Mouse (Mus musculus): Measurements from ENCODE around the gene Atp2b4. TPM values are rescaled to one million over a fixed set of nuclear protein-coding genes. Genes with fewer than 3 reads are reported as not detected.
A peak's percentile ranks its signal among the peaks of the same experiment; 100 is the strongest.

Gene Atp2b4
- polyA plus RNA-seq, 1 experiment: 4.9 TPM

DNA sequence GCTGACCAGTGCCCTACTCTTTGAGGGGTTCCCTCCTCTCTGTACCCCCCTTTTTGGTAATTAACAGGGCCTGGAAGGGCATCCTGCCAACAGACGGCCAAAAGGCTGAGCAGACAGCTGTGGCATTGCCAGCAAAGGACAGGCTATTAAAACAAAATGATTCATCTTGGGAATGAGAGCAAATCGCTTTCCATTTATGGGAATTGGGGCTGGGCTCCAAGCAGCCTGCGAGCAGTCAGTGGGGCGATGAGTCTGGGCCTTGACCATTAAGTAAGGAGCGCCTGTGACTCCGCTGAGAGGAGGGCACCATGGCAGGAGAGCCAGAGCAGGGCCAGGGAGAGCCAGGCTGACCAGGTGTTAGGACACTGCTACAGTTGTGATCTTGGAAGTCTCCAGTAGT lies 33.5 kb upstream of the Atp2b4 start:
- Histone ChIP-seq H3K4me3 (ENCODE audit: insufficient read depth, low read depth, low read length) (no peak overlapping the region), H3K4me1 (ENCODE audit: control insufficient read depth, insufficient read depth, low read length) (peaks cover 6% of the 10 kb centered on the region; the same call in 1 of the 2 replicates), H3K27ac (ENCODE audit: insufficient read depth, low read depth, low read length) (no peak overlapping the region), H3K27me3 (replicated peaks; ENCODE audit: control insufficient read depth, insufficient read depth, low read length) (no peaks in the 10 kb centered on the region), H3K36me3 (ENCODE audit: control insufficient read depth, insufficient read depth, low read length) (no peaks in the 10 kb centered on the region)
- TF ChIP-seq POLR2A (IDR thresholded peaks at IDR 0.05; ENCODE audit: low read depth, low read length) (no peak), CTCF (conservative IDR thresholded peaks at IDR 0.05; ENCODE audit: insufficient read depth, insufficient read length, low read depth, low read length) (no peak)
- DNase-seq: peak; percentile 44
- 46% methylated on average over 6 of the region's 6 CpGs for WGBS

DNA sequence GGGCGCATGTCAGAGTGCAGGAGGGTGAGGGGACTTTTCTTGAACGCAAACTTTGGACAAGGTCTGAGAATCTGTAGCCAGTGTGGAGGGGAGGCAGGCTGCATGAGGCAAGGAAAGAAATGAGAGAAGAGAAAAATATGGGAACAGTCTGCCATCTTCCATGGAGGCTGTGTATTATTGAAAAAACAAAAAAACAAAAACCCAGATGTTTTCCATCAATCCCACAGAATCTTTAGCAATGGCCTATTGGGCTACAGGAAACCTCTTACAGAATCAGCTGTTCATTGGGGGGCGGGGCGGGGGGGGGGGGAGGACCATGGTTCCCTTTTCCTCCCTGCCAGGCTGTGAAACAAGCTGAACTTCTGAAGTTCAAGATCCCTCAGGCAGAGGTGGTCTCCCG lies 31.9 kb upstream of the Atp2b4 start:
- peaks cover 6% of the 10 kb centered on the region; the same call in 1 of the 2 replicates for H3K4me1 ChIP-seq (ENCODE audit: control insufficient read depth, insufficient read depth, low read length)
- H3K27ac ChIP-seq (ENCODE audit: insufficient read depth, low read depth, low read length): no peak overlapping the region
- WGBS: 66% methylated on average over 5 of the region's 5 CpGs
- no peak for TF ChIP-seq CTCF (conservative IDR thresholded peaks at IDR 0.05; ENCODE audit: insufficient read depth, insufficient read length, low read depth, low read length)
- no peak for TF ChIP-seq POLR2A (IDR thresholded peaks at IDR 0.05; ENCODE audit: low read depth, low read length)
- H3K27me3 ChIP-seq (replicated peaks; ENCODE audit: control insufficient read depth, insufficient read depth, low read length): no peaks in the 10 kb centered on the region
- no peak overlapping the region for H3K4me3 ChIP-seq (ENCODE audit: insufficient read depth, low read depth, low read length)
- no peaks in the 10 kb centered on the region for H3K36me3 ChIP-seq (ENCODE audit: control insufficient read depth, insufficient read depth, low read length)
- DNase-seq: no peak

DNA sequence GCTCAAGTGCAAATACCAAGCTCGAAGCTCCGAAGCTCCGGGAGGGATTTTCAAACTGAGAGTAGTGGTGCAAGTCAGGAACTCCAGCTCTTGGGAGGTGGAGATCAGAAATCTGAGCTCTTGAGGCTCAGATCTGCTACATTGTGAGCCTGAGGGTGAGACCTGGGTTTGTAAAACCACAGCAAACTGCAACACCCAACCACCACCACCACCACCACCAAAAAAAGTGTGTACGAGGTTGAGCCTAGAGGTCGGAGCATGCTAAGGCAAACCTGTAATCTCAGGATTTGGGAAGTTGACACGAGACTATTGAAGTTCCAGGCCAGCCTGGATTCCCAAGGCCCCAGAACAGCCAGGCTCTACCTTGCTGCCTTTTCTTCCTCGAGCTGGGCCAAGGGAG lies 25.4 kb upstream of the Atp2b4 start:
- no peak overlapping the region for H3K4me3 ChIP-seq (ENCODE audit: insufficient read depth, low read depth, low read length)
- H3K36me3 ChIP-seq (ENCODE audit: control insufficient read depth, insufficient read depth, low read length): no peaks in the 10 kb centered on the region
- no peak for TF ChIP-seq POLR2A (IDR thresholded peaks at IDR 0.05; ENCODE audit: low read depth, low read length)
- TF ChIP-seq CTCF (conservative IDR thresholded peaks at IDR 0.05; ENCODE audit: insufficient read depth, insufficient read length, low read depth, low read length): no peak
- no peak overlapping the region for H3K27ac ChIP-seq (ENCODE audit: insufficient read depth, low read depth, low read length)
- no peak for DNase-seq
- 76% methylated on average over 7 of the region's 7 CpGs for WGBS
- H3K27me3 ChIP-seq (replicated peaks; ENCODE audit: control insufficient read depth, insufficient read depth, low read length): no peaks in the 10 kb centered on the region
- H3K4me1 ChIP-seq (ENCODE audit: control insufficient read depth, insufficient read depth, low read length): no peaks in the 10 kb centered on the region

DNA sequence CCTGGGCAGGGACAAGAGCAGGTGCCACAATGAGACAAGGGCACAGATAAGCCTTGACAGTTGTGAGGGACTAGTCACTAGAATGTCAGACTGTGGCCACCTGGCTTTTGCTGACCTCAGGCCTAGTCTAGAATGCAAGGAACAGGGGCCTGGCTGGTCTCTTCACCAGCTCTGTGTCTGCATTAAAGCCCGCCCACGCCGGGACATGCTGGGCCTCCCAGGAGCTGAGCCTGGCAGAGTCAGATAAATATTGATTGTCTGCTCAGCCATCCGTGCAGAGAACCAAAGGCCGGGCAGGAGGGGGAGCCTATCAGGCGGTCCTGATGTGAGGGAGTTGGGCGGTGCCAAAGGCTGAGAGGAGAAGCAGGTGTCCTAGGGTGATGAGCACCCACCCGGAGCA lies 24.7 kb upstream of the Atp2b4 start:
- H3K27me3 ChIP-seq (replicated peaks; ENCODE audit: control insufficient read depth, insufficient read depth, low read length): no peaks in the 10 kb centered on the region
- TF ChIP-seq CTCF (conservative IDR thresholded peaks at IDR 0.05; ENCODE audit: insufficient read depth, insufficient read length, low read depth, low read length) (no peak), POLR2A (IDR thresholded peaks at IDR 0.05; ENCODE audit: low read depth, low read length) (no peak)
- no peak overlapping the region for H3K4me3 ChIP-seq (ENCODE audit: insufficient read depth, low read depth, low read length)
- WGBS: 44% methylated on average over 8 of the region's 8 CpGs
- DNase-seq: no peak
- no peaks in the 10 kb centered on the region for H3K4me1 ChIP-seq (ENCODE audit: control insufficient read depth, insufficient read depth, low read length)
- no peaks in the 10 kb centered on the region for H3K36me3 ChIP-seq (ENCODE audit: control insufficient read depth, insufficient read depth, low read length)
- H3K27ac ChIP-seq (ENCODE audit: insufficient read depth, low read depth, low read length): no peak overlapping the region

DNA sequence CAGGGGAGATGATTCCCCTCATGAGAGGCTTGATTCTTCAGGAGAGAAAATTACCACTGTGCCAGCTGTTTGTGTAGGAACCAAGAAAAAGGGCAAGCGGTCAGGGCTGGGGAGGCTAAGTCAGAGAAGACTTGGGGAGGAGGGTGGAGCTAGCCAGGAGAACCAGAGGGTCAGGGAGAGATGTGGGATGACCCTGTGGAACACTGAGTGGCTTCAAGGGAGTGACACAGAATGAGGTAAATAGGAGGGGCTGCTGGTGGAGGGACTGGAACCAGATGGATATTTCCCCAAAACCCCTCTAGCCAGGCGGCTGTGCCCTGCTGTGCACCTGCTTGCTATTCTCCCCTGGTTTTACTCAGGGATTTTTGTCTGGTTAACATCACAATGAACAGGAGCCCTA lies 24.3 kb upstream of the Atp2b4 start:
- H3K4me1 ChIP-seq (ENCODE audit: control insufficient read depth, insufficient read depth, low read length): no peaks in the 10 kb centered on the region
- H3K27me3 ChIP-seq (replicated peaks; ENCODE audit: control insufficient read depth, insufficient read depth, low read length): no peaks in the 10 kb centered on the region
- no peak overlapping the region for H3K27ac ChIP-seq (ENCODE audit: insufficient read depth, low read depth, low read length)
- TF ChIP-seq POLR2A (IDR thresholded peaks at IDR 0.05; ENCODE audit: low read depth, low read length): no peak
- TF ChIP-seq CTCF (conservative IDR thresholded peaks at IDR 0.05; ENCODE audit: insufficient read depth, insufficient read length, low read depth, low read length): no peak
- no peak overlapping the region for H3K4me3 ChIP-seq (ENCODE audit: insufficient read depth, low read depth, low read length)
- H3K36me3 ChIP-seq (ENCODE audit: control insufficient read depth, insufficient read depth, low read length): no peaks in the 10 kb centered on the region
- no peak for DNase-seq
- WGBS: 94% methylated on average over 2 of the region's 2 CpGs

DNA sequence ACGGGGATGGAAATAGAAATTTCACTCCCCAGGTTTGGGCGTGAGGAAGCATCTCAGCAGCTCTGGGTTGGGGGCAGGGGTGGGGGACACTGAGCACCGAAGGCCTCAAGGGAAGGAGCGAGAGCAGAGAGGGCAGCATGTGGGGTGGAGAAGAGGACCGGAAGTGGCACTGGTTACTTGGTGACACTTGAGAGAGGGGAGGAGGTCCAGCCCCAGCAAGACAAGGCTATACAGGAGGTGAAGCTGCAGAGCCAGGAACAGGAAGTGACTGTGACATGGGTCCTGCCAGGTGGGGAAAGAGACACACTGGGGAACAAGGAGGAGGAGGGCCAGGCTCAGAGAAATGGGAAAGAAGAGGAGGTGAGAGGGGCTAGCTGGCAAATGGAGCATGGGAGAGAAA lies 20.3 kb upstream of the Atp2b4 start:
- no peak for TF ChIP-seq POLR2A (IDR thresholded peaks at IDR 0.05; ENCODE audit: low read depth, low read length)
- no peak for TF ChIP-seq CTCF (conservative IDR thresholded peaks at IDR 0.05; ENCODE audit: insufficient read depth, insufficient read length, low read depth, low read length)
- DNase-seq: no peak
- 64% methylated on average over 5 of the region's 5 CpGs for whole genome bisulfite sequencing
- H3K4me3 ChIP-seq (ENCODE audit: insufficient read depth, low read depth, low read length): no peak overlapping the region
- H3K27ac ChIP-seq (ENCODE audit: insufficient read depth, low read depth, low read length): no peak overlapping the region
- H3K36me3 ChIP-seq (ENCODE audit: control insufficient read depth, insufficient read depth, low read length): no peaks in the 10 kb centered on the region
- H3K4me1 ChIP-seq (ENCODE audit: control insufficient read depth, insufficient read depth, low read length): no peaks in the 10 kb centered on the region
- H3K27me3 ChIP-seq (replicated peaks; ENCODE audit: control insufficient read depth, insufficient read depth, low read length): no peaks in the 10 kb centered on the region

DNA sequence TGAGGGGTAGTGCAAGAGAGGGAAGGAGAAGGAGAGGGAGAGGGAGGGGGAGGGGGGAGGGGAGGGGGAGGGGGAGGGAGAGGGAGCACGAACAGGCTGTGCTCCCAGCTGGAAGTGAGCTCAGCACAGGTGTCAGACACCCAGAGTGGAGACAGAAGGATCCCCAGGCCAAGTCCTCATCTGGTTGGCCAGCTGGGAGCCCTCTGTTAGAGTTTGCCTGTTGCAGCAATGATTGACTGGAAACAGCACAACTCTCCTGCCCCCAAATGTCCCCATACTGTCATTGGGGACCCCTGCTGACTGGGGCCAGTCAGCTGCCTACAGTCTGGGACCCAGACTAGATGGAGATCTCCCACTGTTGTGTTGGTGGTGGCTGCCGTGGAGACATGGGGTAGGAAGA lies 19.3 kb upstream of the Atp2b4 start:
- TF ChIP-seq POLR2A (IDR thresholded peaks at IDR 0.05; ENCODE audit: low read depth, low read length) (no peak), CTCF (conservative IDR thresholded peaks at IDR 0.05; ENCODE audit: insufficient read depth, insufficient read length, low read depth, low read length) (no peak)
- H3K27me3 ChIP-seq (replicated peaks; ENCODE audit: control insufficient read depth, insufficient read depth, low read length): no peaks in the 10 kb centered on the region
- WGBS: 60% methylated on average over 2 of the region's 2 CpGs
- no peak overlapping the region for H3K27ac ChIP-seq (ENCODE audit: insufficient read depth, low read depth, low read length)
- no peaks in the 10 kb centered on the region for H3K4me1 ChIP-seq (ENCODE audit: control insufficient read depth, insufficient read depth, low read length)
- no peak overlapping the region for H3K4me3 ChIP-seq (ENCODE audit: insufficient read depth, low read depth, low read length)
- no peak for DNase-seq
- H3K36me3 ChIP-seq (ENCODE audit: control insufficient read depth, insufficient read depth, low read length): no peaks in the 10 kb centered on the region

DNA sequence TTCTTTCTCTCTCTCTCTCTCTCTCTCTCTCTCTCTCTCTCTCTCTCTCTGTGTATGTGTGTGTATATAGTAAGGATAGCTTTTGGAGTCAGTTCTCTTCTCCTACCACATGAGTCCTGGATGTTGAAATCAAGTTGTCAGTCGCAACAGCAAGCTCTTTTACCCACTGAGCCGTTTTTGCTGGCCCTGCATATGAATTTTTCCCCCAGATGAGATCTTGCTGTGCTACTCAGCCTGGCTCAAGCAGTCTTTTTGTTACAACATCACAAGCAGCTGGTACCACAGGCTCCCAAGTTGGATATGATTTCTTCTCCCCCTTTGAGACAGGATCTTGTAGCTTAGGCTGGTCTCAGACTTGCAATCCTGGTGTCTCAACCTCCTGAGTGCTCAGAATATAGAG lies 17.7 kb upstream of the Atp2b4 start:
- no peaks in the 10 kb centered on the region for H3K4me1 ChIP-seq (ENCODE audit: control insufficient read depth, insufficient read depth, low read length)
- H3K27me3 ChIP-seq (replicated peaks; ENCODE audit: control insufficient read depth, insufficient read depth, low read length): no peaks in the 10 kb centered on the region
- H3K4me3 ChIP-seq (ENCODE audit: insufficient read depth, low read depth, low read length): no peak overlapping the region
- H3K27ac ChIP-seq (ENCODE audit: insufficient read depth, low read depth, low read length): no peak overlapping the region
- TF ChIP-seq CTCF (conservative IDR thresholded peaks at IDR 0.05; ENCODE audit: insufficient read depth, insufficient read length, low read depth, low read length) (no peak), POLR2A (IDR thresholded peaks at IDR 0.05; ENCODE audit: low read depth, low read length) (no peak)
- no peaks in the 10 kb centered on the region for H3K36me3 ChIP-seq (ENCODE audit: control insufficient read depth, insufficient read depth, low read length)
- DNase-seq: no peak
- 94% methylated on average over 2 of the region's 2 CpGs for WGBS

All from kidney, adult 2 months (tissue).